Mouse (Mus musculus) ES-E14 (cell line): ENCODE results near the gene Bicdl1.

Source experiments
- ZC3H11A ChIP-seq: IDR thresholded peaks from 2 replicates; pipeline ENCODE4 v1.6.1; 2012; ENCODE audit warnings: low read depth, mild to moderate bottlenecking, inconsistent platforms, low read length, borderline replicate concordance
- ZNF384 ChIP-seq: IDR thresholded peaks from 2 replicates; pipeline ENCODE4 v1.6.1; 2012; ENCODE audit warnings: low read depth, low read length, inconsistent platforms

GRCm38 (mm10) chr5:115730314-115730713 lies 1.1 kb downstream of the Bicdl1 start:
- TF ChIP-seq ZC3H11A = no peak
- no peak for TF ChIP-seq ZNF384
